Mouse (Mus musculus) A20 (cell line): ENCODE data around the gene Ppp4r2.
A peak's percentile ranks its signal among the peaks of the same experiment; 100 is the strongest.

Experiments used
- DNase-seq: peaks from one replicate; pipeline ENCODE4 v3.0.0-alpha.2; 2011; ENCODE audit warnings: low read depth, low spot score

Gene Ppp4r2

GRCm38 (mm10) chr6:100883233-100883632, 49.8 kb downstream of the Ppp4r2 start:
- peak; percentile 71 for DNase-seq

- no peak for DNase-seq
Measured at GRCm38 (mm10) chr6:100884594-100885225, 51.3 kb downstream of the Ppp4r2 start.

- no peak for DNase-seq
Measured at GRCm38 (mm10) chr6:100885376-100885775, 52.0 kb downstream of the Ppp4r2 start.

- DNase-seq = no peak
Measured at GRCm38 (mm10) chr6:100887012-100887411, 53.6 kb downstream of the Ppp4r2 start.

GRCm38 (mm10) chr6:100889340-100889739, 55.9 kb downstream of the Ppp4r2 start:
- no peak for DNase-seq

- no peak for DNase-seq
Measured at GRCm38 (mm10) chr6:100892489-100892888, 59.1 kb downstream of the Ppp4r2 start.

GRCm38 (mm10) chr6:100893073-100893472, 59.7 kb downstream of the Ppp4r2 start:
- no peak for DNase-seq

- no peak for DNase-seq
Measured at GRCm38 (mm10) chr6:100895183-100895582, 61.8 kb downstream of the Ppp4r2 start.

GRCm38 (mm10) chr6:100896883-100897282, 63.5 kb downstream of the Ppp4r2 start:
- DNase-seq = no peak

- DNase-seq = no peak
Measured at GRCm38 (mm10) chr6:100904463-100904862, 71.0 kb downstream of the Ppp4r2 start.

GRCm38 (mm10) chr6:100910136-100910675, 76.8 kb downstream of the Ppp4r2 start:
- no peak for DNase-seq
